8 mouse cellular contexts compared by ENCODE assay signal in genomic region chr1:75381482-75382355, GRCm38 (mm10). TPM values are rescaled to one million over a fixed set of nuclear protein-coding genes. Genes with fewer than 3 reads are reported as not detected.
DNase-seq lines count a peak whose midpoint lies in the region; ATAC-seq lines count a peak whose summit lies in the region.

No protein-coding gene starts in this region.

- peak; percentile 49 for DNase-seq in left cerebral cortex, postnatal 4 days
- no peak for DNase-seq in left cerebral cortex, adult 11 months (ENCODE audit: low spot score)
- DNase-seq in ZHBTc4 (ENCODE audit: low read depth, low spot score), result peak; percentile 68
- DNase-seq in embryo, embryonic 9.5 days (ENCODE audit: extremely low spot score), result peak; percentile 76
- no peak for DNase-seq in liver, embryonic 13.5 days
- peak; percentile 72 for DNase-seq in right cerebral cortex, postnatal 4 days
- no peak for DNase-seq in urinary bladder, postnatal 10 days (ENCODE audit: low spot score)

- peaks cover 42% of the 10 kb centered on the region for H3K27me3 ChIP-seq in hindbrain, embryonic 12.5 days
- H3K27me3 ChIP-seq in liver, embryonic 13.5 days, result peaks cover 100% of the 10 kb centered on the region

- H3K4me1 ChIP-seq in hindbrain, embryonic 12.5 days, result peaks cover 49% of the 10 kb centered on the region
- peaks cover 6% of the 10 kb centered on the region; the same call in 1 of the 2 replicates for H3K4me1 ChIP-seq in liver, embryonic 13.5 days (replicated peaks)

- H3K4me2 ChIP-seq in hindbrain, embryonic 12.5 days (replicated peaks), result peak overlapping the region; percentile 99
- H3K4me2 ChIP-seq in liver, embryonic 13.5 days, result peak overlapping the region; percentile 61

- no peaks in the 10 kb centered on the region for H3K36me3 ChIP-seq in hindbrain, embryonic 12.5 days
- H3K36me3 ChIP-seq in liver, embryonic 13.5 days, result no peaks in the 10 kb centered on the region

- WGBS in hindbrain, embryonic 12.5 days, result 2% methylated on average over 43 of the region's 60 CpGs
- WGBS in liver, embryonic 13.5 days (ENCODE audit: insufficient replicate concordance), result 5% methylated on average over 50 of the region's 60 CpGs

- no peaks in the 10 kb centered on the region for H3K9me3 ChIP-seq in hindbrain, embryonic 12.5 days (replicated peaks)
- H3K9me3 ChIP-seq in liver, embryonic 13.5 days (replicated peaks), result no peaks in the 10 kb centered on the region

- H3K9ac ChIP-seq in hindbrain, embryonic 12.5 days, result peak overlapping the region; percentile 92
- peak overlapping the region; percentile 17 for H3K9ac ChIP-seq in liver, embryonic 13.5 days

- intact Hi-C loops in left cerebral cortex, postnatal 4 days (cut with DNase I), result no loop called here

- peak overlapping the region; percentile 86 for H3K27ac ChIP-seq in hindbrain, embryonic 12.5 days
- H3K27ac ChIP-seq in liver, embryonic 13.5 days, result no peak overlapping the region

- H3K4me3 ChIP-seq in hindbrain, embryonic 12.5 days, result peak overlapping the region; percentile 81
- peak overlapping the region; percentile 51 for H3K4me3 ChIP-seq in liver, embryonic 13.5 days (replicated peaks)

- peak; percentile 43 for ATAC-seq in hindbrain, embryonic 12.5 days (ENCODE audit: low FRiP score)
- ATAC-seq in liver, embryonic 13.5 days (ENCODE audit: low read depth), result no peak; the same call in 1 of the 2 replicates

RNA-seq across cellular contexts. Expression of gene Speg, which starts 6.6 kb away (rescaled TPM):
- total RNA-seq in left cerebral cortex, postnatal 4 days (2021), result 100 to 1,000 TPM; 131 to 143 TPM
- 19.1 and 19.7 TPM in 2 replicates for polyA plus RNA-seq in hindbrain, embryonic 12.5 days (2016; fragmentation: Nextera tagmentation; extraction: Ambion mirVana)
- 10.3 and 10.7 TPM in 2 replicates for polyA plus RNA-seq in liver, embryonic 13.5 days (2015; fragmentation: Nextera tagmentation; extraction: Ambion mirVana)

RNA-seq across cellular contexts. Expression of gene Des, which starts 21.6 kb away (rescaled TPM):
- 1 to 10 TPM; 1.6 to 2.5 TPM for total RNA-seq in left cerebral cortex, postnatal 4 days (2021)
- 2.3 and 10.5 TPM in 2 replicates for polyA plus RNA-seq in hindbrain, embryonic 12.5 days (2016; fragmentation: Nextera tagmentation; extraction: Ambion mirVana)
- 5.0 and 5.1 TPM in 2 replicates for polyA plus RNA-seq in liver, embryonic 13.5 days (2015; fragmentation: Nextera tagmentation; extraction: Ambion mirVana)

RNA-seq across cellular contexts. Expression of gene Gmppa, which starts 54.0 kb away (rescaled TPM):
- 10 to 100 TPM; 47.9 to 60.5 TPM for total RNA-seq in left cerebral cortex, postnatal 4 days (2021)
- 73.1 and 74.1 TPM in 2 replicates for polyA plus RNA-seq in hindbrain, embryonic 12.5 days (2016; fragmentation: Nextera tagmentation; extraction: Ambion mirVana)
- polyA plus RNA-seq in liver, embryonic 13.5 days (2015; fragmentation: Nextera tagmentation; extraction: Ambion mirVana), result 37.1 and 41.7 TPM in 2 replicates

Comparison
In these comparisons a context has a peak if more than half of its experiments do, and no peak if none do; other contexts are left out.
1. DNase-seq: peak in left cerebral cortex, postnatal 4 days (single experiment), ZHBTc4 (single experiment), embryo, embryonic 9.5 days (single experiment) and right cerebral cortex, postnatal 4 days (single experiment); none in left cerebral cortex, adult 11 months (single experiment), liver, embryonic 13.5 days (single experiment) and urinary bladder, postnatal 10 days (single experiment).